Mouse (Mus musculus): ENCODE results near the gene Snap25.

Snap25 gene

DNA sequence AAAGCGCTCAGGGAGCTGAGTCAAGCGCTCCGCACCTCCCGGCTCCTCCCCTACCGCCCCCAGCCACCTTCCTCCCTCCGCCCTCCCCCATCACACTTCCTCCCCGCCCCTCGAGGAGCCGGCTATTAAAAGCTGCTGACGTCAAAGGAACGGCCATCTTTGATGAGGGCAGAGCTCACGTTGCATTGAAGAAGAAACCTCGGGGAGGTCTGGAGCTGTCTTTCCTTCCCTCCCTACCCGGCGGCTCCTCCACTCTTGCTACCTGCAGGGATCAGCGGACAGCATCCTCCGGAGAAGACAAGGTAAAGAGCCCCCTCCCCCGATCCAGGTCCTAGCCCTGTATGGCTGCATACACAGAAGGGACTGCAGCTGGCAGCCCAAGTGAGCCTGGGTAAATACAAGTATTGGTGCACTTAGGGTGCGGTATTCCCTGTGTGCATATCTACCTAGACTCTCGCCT lies at the start of gene Snap25:
Gene Snap25 (plus strand): TSS at position 155 of the 460 bp plus-strand sequence.
- DNase-seq (ENCODE audit: low spot score) = peak; percentile 94

DNA sequence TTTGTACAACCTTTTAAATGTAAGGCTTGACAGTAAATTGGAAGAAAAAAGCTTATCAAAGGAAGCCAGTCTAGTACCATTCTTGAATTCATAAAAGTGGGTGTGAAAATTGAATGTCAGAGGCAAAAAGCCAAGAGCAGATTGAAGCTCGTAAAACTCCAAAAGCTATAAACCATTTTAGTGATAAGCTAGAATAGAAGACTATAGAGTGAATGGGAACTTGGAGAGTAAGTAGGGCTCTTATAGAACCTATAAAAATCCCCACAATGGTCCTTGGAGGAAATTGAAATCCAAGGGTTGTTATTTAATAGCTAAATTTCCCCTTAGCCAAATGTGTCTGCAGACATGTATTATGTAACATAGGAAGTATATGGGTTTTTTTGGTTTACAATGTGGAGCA lies 46.3 kb upstream of the Snap25 start:
- DNase-seq (ENCODE audit: low spot score) = no peak

DNA sequence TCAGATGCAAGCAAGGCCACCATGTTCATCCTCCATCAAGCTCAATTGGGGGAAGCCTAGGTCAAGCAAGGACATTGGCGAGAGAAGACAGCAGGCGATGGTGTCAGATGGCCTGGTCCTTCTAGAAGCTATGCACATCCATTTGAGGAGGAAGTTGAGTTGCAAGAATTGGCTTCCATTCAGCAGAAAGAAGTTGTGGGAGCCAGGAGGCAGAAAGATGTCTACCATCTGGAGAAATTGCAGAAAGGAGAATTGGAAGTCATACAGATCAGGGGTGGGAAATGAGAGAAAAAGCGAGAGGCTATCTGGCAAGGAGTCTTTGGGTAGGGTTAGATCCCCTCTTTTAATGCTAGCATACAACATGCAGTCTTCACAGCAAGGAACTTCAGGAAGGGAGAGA lies 44.1 kb upstream of the Snap25 start:
- no peak for DNase-seq (ENCODE audit: low spot score)

DNA sequence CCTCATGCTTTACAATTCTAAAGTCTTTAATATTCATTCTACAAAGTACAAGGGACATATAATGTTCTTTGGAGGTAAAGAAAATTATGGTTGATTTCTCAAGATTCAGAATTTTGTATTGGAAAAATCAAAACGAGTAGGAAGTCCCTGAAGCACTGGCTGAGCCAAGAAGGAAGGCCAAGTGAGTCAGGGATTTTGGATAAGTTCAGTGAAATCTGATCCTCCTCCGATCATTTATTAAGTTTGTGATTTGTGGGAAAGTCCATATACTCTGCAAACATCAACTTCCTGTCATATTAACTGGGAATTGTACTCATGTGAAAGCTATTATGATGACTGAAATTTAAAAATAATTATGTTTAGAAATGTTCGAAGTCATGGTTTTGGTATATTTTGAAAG lies 43.6 kb upstream of the Snap25 start:
- no peak for DNase-seq (ENCODE audit: low spot score)

DNA sequence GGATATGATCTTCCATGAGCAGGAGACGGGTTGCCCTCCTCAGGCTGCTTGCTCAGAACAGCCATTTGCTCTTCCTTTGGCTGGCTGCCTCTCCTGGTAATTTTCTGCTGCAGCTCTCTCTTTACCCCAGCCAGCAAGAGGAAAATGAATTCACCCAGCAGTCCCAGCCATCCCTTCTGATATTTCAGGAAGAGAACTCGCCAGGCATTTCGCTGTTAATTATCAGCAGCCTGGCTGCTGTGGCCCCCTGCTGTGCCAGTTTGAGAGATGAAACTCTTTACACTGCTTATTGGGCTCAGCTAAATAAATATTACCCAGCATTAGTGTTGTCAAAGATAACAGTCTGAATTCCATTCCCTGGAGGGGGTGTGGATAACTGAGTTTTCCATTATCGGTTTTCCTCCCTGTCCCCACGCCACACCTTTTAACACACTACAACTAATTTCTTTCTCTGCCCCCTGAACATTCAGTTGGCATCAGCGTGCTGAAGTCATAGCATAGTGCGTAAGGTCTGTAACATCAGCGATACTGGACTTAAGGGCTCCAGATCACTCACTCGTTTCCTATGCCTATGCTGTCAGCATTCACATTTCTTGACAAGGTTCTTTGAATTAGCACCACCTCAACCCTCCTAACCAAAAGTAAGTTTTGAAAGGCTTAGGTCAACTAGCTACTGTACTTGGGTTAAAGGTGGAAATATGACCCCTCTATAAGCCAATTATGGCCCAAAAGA lies 42.5 kb upstream of the Snap25 start:
- DNase-seq (ENCODE audit: low spot score) = peak; percentile 63

DNA sequence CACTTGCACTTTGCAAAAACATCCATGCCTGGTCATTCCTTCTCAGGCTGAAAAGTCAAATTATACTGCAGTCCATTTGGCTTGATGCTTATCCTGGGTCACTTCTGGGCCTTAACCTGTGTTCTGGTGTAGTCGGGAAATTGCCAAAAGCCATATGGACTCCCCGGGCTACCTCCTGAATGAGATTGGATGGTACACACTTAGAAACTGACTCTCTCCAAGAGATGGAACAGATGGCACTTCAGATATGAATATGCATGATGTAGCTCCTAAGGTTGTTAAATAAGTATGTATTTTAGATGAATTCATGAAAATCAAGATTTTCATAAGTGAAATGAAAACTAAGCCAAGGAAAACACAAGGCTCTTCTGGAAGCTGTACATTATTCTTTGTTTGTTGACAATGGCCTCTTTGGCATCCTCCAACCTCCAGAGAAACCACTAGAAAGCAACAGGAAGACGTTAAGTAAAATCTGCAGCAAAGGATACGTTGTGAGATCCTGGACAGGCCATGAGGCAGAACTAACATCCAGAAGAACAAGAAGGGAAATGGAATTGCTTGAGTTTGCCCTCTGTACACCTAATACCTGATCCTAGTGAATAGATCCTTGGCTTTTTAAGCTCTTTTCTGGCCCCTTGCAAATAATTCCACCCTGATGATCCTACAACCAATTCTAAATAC lies 39.0 kb upstream of the Snap25 start:
- DNase-seq (ENCODE audit: low spot score) = no peak

DNA sequence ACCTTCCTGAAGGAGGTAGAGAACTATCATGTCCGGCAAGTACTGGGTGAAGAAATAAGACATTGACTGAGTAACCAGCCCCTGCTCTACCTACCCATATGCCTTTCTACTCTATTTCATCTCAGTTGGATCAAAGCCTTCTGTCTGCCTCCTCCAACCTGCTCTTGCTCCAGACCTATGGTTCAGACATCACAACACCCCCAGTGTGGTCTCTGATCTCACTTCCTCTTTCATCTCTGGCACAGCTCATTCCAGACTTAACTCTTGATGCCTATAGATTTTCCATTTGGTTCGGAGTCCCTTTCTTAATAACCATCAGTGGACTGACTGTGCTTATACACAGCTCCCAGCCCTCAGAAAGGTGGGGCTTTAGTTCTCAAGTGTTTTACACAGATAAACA lies 37.1 kb upstream of the Snap25 start:
- DNase-seq (ENCODE audit: low spot score) = no peak

DNA sequence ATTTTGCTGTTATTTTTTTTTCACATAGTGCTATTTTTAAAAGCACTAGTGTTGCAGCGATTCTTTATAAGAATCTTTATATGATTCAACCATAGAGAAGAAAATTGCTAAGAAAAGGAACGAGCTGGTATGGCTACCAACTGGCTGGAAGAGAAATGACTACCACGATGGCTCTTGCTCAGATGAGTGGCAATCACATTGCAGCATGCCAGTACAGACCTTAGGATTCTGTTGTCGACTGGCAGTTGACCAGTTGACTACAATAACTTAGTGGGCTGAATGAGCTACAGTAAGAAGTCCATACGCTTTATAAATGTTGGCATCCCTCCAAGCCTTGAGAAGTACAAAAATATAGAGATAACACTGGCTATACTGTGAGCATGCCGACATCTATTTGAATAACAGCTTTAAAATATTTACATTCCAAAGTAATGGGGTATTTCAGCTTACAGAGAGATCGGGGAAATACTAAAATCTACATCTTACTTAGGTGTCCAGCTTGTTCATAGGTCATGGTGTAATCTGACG lies 36.3 kb upstream of the Snap25 start:
- no peak for DNase-seq (ENCODE audit: low spot score)

DNA sequence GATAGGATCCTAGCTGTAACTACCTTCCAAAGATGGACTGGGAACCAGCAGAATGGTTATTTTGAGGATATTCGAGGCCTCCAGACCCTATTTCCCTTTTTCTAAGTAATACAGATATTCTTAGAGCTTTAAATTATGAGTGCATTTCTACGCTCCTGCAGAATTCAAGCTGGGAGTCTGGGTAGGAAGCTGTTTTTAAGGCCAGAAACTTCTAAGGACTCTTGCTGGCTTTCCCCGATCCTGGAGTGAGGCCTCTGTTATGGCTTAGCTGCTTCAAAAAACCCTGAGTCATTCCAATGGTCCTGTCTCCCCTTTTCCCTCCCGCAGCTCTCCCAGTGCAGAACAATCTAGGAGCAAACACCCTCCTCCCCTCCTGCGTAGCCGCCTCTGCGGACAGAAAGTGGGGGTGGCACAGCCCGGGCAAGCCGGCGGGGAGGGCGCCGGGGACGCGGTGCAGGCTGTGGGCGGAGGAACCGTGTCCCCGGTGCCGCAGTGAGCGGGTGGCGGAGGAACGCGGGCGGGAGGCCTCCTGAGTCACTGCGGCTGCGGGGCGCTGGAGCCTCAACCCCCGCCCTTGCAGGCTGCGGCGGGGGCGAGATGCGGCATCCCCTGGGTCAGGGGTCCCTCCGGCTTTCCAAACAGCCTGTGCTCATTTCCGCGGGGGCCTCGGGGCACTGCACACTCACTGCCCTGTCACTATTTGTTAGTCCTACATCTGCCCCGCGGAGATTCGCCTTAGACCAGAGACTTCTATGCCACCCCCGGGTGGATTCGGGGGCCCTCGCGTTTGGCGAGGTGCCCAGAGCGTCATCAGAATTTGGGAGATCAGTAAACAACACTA lies 34.7 kb upstream of the Snap25 start:
- peak; percentile 69 for DNase-seq (ENCODE audit: low spot score)

DNA sequence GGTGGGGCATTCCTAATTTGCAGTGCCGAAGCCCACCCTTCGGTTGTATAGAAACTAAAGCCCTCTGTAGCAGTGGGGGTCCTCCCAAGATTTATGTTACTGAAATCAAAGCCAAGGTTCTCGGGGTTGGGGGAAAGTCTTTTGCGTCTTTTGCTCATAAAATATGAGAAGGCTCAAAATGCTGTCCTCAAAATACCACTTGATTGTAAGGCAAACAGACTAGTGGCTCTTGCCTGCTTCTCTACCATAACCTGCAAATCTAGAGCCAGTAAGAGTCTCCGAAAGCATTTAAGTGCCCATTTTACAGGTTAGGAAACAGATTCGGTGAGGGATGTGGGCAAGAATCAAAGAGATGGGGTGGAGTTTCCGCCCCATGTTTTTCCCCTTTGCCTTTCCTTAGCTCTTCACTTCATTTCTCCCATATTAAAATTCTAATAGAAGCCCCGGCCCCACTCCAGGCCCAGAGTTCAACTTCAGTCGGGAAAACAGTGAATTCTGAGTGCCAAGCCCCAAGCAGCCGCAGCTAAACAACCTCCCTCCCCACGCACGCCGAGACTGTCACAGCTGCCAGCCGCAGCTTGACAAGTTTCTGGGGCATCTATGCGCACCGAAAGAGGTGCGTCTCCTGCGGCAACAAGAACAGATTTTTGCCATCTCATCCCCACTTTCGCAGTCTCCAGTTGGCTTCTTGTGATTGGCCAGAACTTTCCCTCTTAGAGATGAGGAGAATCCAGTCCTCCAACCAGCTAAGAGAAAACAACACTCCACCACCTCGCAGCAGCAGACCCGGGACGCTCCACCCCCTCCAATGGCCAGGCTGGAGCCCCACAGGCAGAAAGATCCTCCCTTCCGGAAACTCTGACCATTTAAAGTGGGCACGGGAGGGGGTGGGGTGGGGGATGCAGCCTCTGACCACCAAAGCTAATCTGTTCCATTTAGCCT lies 33.7 kb upstream of the Snap25 start:
- DNase-seq (ENCODE audit: low spot score) = peak; percentile 87

DNA sequence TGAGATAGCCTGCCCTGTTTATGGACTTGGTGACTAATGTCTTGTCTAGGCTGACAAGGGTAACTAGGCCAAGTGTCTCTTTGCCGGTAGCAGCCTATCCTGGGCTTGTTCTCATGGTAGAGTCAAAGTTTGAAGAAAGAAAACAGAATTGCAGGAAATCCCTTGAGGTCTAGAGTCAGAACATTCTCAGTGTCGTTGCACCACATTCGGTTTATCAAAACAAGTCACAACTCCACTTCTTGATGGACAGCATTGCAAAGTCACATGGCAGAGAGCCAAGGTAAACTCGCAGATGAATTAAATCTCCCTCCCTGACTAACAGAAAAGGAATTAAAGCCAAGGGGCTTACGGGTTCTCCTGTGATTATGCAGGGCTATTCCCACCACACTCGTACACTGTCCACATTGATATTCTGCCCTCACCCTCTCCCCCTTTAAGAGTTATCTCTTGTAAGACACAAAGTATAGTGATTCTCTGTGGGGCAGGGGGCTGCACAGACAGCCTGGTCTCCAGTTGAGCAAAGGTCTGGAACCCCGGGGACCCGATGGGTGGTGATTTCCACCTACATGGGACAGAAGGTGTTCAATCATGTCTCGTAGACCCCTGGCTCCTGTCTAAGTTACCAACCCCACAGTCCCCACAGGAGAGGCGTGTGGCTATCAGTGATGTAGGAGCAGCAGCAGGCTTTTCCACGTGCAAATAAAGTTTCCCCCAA lies 30.9 kb upstream of the Snap25 start:
- peak; percentile 21 for DNase-seq (ENCODE audit: low spot score)

DNA sequence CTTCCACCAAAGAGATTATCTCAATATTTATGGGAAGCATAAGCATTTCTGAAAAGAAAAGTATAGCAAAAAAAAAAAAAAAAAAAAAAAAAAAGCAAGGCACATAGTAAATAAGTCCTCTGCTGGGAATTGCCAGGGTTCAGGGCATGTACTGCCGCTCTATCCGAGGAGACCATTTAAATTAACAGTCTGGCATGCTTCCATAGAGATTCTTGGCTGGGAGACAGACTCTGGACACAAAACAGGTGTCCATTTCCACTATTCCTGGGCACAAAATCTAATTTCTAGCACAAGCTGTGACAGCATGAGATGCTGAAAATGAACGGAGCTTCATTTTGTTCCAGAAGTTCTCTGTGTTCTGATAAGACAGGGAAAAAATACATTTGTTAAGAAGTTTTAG lies 27.1 kb upstream of the Snap25 start:
- DNase-seq (ENCODE audit: low spot score) = peak; percentile 93

DNA sequence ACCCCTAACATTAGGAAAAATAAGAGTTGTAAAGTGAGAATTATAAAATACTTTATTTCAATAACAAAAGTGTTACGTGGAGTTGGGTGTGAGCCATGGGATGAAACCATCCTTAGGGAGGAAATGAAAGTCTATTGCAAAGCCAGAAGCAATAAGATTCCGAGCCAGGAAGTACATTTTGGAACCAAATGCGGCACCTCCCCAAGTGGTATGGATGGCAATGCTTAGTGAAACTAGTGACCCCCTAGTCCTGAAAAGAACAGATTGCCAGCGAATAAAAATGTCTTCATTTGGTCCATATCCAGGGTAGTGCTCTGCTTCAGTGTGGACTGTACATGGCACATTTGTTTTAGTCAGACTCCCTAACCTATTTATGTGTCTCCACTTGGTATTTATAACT lies 25.9 kb upstream of the Snap25 start:
- DNase-seq (ENCODE audit: low spot score) = no peak

DNA sequence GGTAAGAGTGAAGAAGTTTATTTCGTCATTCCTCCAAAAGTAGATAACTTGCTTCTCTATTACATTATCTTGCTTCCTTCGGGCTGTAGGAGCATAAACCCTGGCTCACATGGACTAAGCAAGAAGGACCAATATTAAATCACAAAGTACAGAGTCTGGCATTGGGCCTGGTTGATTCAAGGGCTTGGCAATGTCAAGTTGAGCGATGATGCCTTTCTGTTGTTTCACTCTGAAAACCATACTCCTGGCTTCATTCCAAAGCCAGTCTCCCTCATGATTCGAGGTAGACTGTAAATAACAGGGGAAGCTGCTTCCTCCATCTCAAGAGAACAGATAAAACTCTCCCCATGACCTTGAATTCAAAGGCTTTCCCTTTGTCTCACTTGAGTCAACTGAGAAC lies 23.8 kb upstream of the Snap25 start:
- DNase-seq (ENCODE audit: low spot score) = peak; percentile 69

DNA sequence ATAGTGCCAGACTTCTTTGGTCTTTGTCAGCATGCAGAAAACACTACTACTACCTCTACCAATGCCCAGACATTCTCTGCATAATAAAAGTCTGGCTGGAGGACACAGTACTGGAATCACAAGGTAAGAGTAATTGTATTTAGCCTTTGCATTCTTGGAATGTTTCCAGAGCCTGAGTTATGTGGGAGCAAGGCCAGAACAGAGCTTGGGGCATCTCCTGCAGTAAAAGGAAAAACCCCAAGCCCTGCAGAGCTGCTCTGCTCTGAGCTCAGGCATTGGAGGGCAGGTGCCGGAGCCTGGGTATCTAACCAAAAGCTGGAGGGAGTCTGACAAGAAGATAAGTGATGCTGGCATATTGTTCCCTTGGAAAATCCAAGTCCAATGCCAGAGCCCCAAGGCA lies 21.6 kb upstream of the Snap25 start:
- no peak for DNase-seq (ENCODE audit: low spot score)

DNA sequence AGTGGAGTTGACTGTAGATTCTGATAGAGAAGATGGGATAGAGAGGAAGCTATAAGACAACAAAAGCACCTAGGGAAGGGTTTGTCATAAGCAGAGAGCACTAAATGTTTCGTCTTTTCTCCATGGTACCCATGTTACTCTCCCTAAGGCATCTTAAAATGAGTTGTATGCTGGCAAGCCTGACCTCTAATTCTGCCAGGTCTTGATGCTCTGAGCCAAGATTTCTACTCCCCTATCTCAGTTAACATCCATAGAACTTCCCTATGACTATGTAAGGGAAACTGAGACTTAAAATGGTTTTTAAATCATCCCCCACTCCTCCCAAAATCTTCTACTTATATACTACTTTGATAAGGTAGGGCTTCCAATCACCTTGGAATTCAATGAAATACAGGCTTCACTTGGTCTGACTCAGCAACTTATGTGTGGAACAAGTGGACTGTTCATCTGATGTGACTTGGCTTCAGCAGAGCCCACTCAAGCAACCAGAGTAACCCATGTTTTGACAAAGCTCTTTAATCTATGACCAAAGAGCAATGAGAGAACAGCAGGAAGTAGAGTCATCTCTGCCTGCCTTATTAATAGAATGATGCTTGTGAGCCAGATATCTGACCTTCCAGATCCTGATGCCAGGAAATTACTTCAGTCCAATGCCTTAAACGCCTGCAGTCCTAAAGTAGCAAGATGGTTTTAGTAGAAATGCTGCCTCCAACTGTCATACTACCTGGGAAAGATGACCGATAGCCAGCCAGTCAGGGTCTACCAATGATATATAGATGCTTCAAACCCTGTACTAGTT lies 13.6 kb upstream of the Snap25 start:
- no peak for DNase-seq (ENCODE audit: low spot score)

DNA sequence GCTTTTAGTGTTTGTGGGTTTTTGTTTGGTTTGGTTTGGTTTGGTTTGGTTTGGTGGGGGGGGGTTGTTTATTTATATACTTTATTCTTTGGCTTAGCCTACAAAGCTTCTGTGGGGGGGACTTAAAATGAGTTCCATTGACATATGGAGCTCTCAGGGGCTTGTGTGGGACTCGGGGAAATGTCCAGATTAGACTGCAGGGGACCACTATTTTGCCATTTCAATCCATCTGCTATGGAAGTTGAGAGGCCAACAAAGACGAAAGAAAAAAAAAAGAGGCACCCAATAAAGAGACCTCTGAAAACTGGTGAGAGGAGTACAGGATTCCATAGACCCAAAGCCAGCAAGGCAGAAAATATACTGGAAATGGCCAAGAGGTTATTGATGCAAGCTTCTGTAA lies 9.9 kb upstream of the Snap25 start:
- no peak for DNase-seq (ENCODE audit: low spot score)

DNA sequence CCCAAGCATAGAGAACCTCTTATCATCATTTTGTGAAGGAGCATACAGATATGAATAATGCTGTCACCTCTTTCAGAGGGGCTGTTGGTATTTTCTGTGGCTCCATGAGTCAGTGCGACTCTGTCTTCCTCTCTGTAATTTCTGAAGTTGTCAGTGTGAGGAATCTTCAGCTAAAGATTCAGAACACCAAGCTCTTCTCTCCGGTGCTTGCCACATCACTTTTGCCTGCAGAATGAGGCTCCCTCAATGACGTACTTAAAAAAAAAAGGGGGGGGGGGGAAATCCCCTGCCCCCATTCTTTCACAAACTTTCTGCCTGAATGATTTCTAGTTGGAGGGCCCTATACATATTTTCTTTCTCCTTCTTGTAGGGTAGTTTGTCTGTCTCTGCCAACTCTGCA lies 2.1 kb upstream of the Snap25 start:
- no peak for DNase-seq (ENCODE audit: low spot score)

DNA sequence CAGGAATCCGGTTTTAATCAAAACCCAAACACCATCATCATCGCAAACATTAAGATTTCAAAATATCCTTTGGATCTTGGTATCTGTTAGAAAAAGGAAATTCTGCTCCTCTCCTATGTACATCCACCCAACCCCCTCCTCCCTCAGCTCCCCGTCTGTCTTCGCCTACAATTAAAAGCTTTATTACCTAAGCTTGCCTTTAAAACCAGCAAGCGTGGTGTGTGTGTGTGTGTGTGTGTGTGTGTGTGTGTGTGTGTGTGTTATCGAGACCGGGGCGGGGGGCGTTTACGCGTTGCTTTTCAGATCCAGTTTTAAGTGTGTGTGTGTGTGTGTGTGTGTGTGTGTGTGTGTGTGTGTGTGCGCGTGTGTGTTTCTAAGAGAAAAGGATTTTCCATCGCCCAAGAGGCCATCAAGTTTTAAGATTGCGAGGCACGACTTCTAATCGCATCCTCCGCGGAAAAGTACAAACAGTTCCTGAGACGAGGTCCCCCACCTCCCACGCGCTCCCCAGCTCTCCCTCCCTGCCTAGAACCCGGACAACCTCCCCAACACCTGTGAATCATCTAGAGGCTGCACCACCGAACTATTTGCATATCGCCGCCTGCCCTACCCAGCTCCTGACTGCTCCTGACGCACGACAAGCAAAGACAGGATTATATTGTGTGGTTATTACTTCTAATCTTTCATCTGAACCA lies 1.4 kb upstream of the Snap25 start:
- peak; percentile 59 for DNase-seq (ENCODE audit: low spot score)

Data from MN1 (cell line).